ENCODE assay signal across 23 mouse cellular contexts in genomic region chr4:45275770-45276169, GRCm38 (mm10). TPM values are rescaled to one million over a fixed set of nuclear protein-coding genes. Genes with fewer than 3 reads are reported as not detected.
DNase-seq lines count a peak whose midpoint lies in the region; ATAC-seq and TF ChIP-seq lines count a peak whose summit lies in the region.
"Had no signal": no experiment of that assay in that cellular context is flagged by ENCODE, and none has a peak within 500 bp of the region (broad histone marks: within the 10 kb centered on the region; RNA-seq: fewer than 3 reads in every experiment).

No protein-coding gene starts in this region.

- TF ChIP-seq CTCF in kidney, postnatal 0 days (IDR thresholded peaks at IDR 0.05; ENCODE audit: low read depth) = no peak
- no peak for TF ChIP-seq CTCF in C2C12 (IDR thresholded peaks at IDR 0.05; ENCODE audit: control insufficient read depth, insufficient read depth, insufficient read length)
- no peak for TF ChIP-seq CTCF in CH12.LX (conservative IDR thresholded peaks at IDR 0.05 in 1 of 2, IDR thresholded peaks at IDR 0.05 in 1 of 2; ENCODE audit: low read depth in 2 of 2, low read length in 2 of 2)

- no peaks in the 10 kb centered on the region for H3K36me3 ChIP-seq in kidney, postnatal 0 days (ENCODE audit: insufficient read depth, low read length)
- H3K36me3 ChIP-seq in C2C12 (ENCODE audit: control insufficient read depth, insufficient read depth) = no peaks in the 10 kb centered on the region
- no peaks in the 10 kb centered on the region for H3K36me3 ChIP-seq in CH12.LX (replicated peaks in 1 of 2; ENCODE audit: control insufficient read depth in 1 of 2, insufficient read depth in 1 of 2, low read length in 1 of 2)
- H3K36me3 ChIP-seq in myocyte (ENCODE audit: control insufficient read depth, insufficient read depth) = peaks cover 14% of the 10 kb centered on the region
- H3K36me3 ChIP-seq: embryonic facial prominence, embryonic 12.5 days; forebrain, embryonic 10.5 days; hindbrain, embryonic 12.5 days; intestine, embryonic 15.5 days had no signal

- H3K4me1 ChIP-seq in kidney, postnatal 0 days (replicated peaks; ENCODE audit: insufficient read depth, low read length) = no peaks in the 10 kb centered on the region
- H3K4me1 ChIP-seq in CH12.LX (ENCODE audit: control insufficient read depth in 1 of 2, insufficient read depth in 2 of 2) = peaks cover 2 to 13% of the 10 kb centered on the region in 2 experiments; a peak in 2 of 4 replicates

- peak; percentile 8 for DNase-seq in kidney, postnatal 0 days (ENCODE audit: low spot score)
- DNase-seq in kidney, adult 11 months = no peak
- peak; percentile 42 for DNase-seq in CH12.LX (ENCODE audit: extremely low read depth)
- DNase-seq in frontal cortex, postnatal 14 days (ENCODE audit: low spot score in 2 of 2) = no peak
- DNase-seq: adrenal gland, postnatal 10 days; adrenal gland, postnatal 36 days; cerebellum, adult 18-20 months; cerebellum, adult 9-10 months; cerebellum, postnatal 14 days; gastrocnemius, postnatal 25 days; heart, adult 2 months had no signal

- TF ChIP-seq POLR2A in CH12.LX (IDR thresholded peaks at IDR 0.05; ENCODE audit: low read depth, low read length) (no peak), myocyte (IDR thresholded peaks at IDR 0.05; ENCODE audit: insufficient read length, low read depth) (no peak)

- no peak overlapping the region for H3K4me2 ChIP-seq in kidney, postnatal 0 days (ENCODE audit: low read length)
- H3K4me2 ChIP-seq in CH12.LX (ENCODE audit: insufficient read depth, low read depth, poor library complexity, severe bottlenecking) = no peak overlapping the region
- peak overlapping the region; percentile 40 for H3K4me2 ChIP-seq in myocyte (ENCODE audit: low read depth)
- H3K4me2 ChIP-seq: embryonic facial prominence, embryonic 12.5 days; forebrain, embryonic 13.5 days; heart, embryonic 11.5 days; hindbrain, embryonic 12.5 days; intestine, embryonic 15.5 days had no signal

- H3K9ac ChIP-seq in kidney, postnatal 0 days (ENCODE audit: low read depth, low read length) = no peak overlapping the region
- no peak overlapping the region for H3K9ac ChIP-seq in CH12.LX (ENCODE audit: insufficient read depth, low read depth)
- H3K9ac ChIP-seq: embryonic facial prominence, embryonic 12.5 days; forebrain, embryonic 13.5 days; hindbrain, embryonic 12.5 days; intestine, embryonic 15.5 days had no signal

- no peaks in the 10 kb centered on the region for H3K9me3 ChIP-seq in kidney, postnatal 0 days (replicated peaks; ENCODE audit: low read length)
- no peaks in the 10 kb centered on the region for H3K9me3 ChIP-seq in CH12.LX (replicated peaks; ENCODE audit: low read length)
- H3K9me3 ChIP-seq: embryonic facial prominence, embryonic 12.5 days; forebrain, embryonic 10.5 days; forebrain, embryonic 13.5 days; G1E; hindbrain, embryonic 12.5 days; intestine, embryonic 15.5 days had no signal

- TF ChIP-seq RAD21 in CH12.LX (IDR thresholded peaks at IDR 0.05; ENCODE audit: low read depth, low read length) = no peak

- dilution Hi-C loops in CH12.LX (cut with MboI; ENCODE audit: extremely low pct_ligation_motif_present, extremely low pct_unique_long_range_greater_than_20kb, low sequenced_read_pairs) = no loop called here

- no peak overlapping the region for H3K4me3 ChIP-seq in kidney, postnatal 0 days (replicated peaks; ENCODE audit: low read depth, low read length)
- H3K4me3 ChIP-seq in C2C12 (ENCODE audit: insufficient read depth, poor library complexity, severe bottlenecking) (no peak overlapping the region), CH12.LX (replicated peaks in 1 of 3; ENCODE audit: low read depth in 2 of 3, low read length in 2 of 3, poor library complexity in 1 of 3) (no peak overlapping the region), myocyte (no peak overlapping the region)
- H3K4me3 ChIP-seq: embryonic facial prominence, embryonic 12.5 days; forebrain, embryonic 10.5 days; forebrain, embryonic 13.5 days; heart, adult 2 months; hindbrain, embryonic 12.5 days; intestine, embryonic 15.5 days had no signal

- H3ac ChIP-seq in C2C12 (ENCODE audit: control insufficient read depth, insufficient read length, low read depth) = no peak overlapping the region
- H3ac ChIP-seq in myocyte (ENCODE audit: control insufficient read depth, insufficient read length) = no peak overlapping the region

- H3K27me3 ChIP-seq in kidney, postnatal 0 days (ENCODE audit: insufficient read depth, low read length) = no peaks in the 10 kb centered on the region
- H3K27me3 ChIP-seq in C2C12 (ENCODE audit: control insufficient read depth, insufficient read depth, insufficient read length) = no peaks in the 10 kb centered on the region
- peaks cover 4% of the 10 kb centered on the region for H3K27me3 ChIP-seq in CH12.LX (replicated peaks)
- no peaks in the 10 kb centered on the region for H3K27me3 ChIP-seq in myocyte (ENCODE audit: control insufficient read depth, insufficient read depth, insufficient read length)
- H3K27me3 ChIP-seq: embryonic facial prominence, embryonic 12.5 days; hindbrain, embryonic 12.5 days; intestine, embryonic 15.5 days; Patski had no signal

- TF ChIP-seq EP300 in CH12.LX (IDR thresholded peaks at IDR 0.05; ENCODE audit: low read length) = peak; percentile 29

- WGBS in kidney, postnatal 0 days = 53% methylated on average over 8 of the region's 8 CpGs

- H3K79me3 ChIP-seq in C2C12 (ENCODE audit: low read depth) = no peaks in the 10 kb centered on the region

- H3K27ac ChIP-seq in kidney, postnatal 0 days = no peak overlapping the region
- no peak overlapping the region for H3K27ac ChIP-seq in CH12.LX (ENCODE audit: insufficient read depth, low read depth)
- H3K27ac ChIP-seq: embryonic facial prominence, embryonic 12.5 days; forebrain, embryonic 10.5 days; forebrain, embryonic 13.5 days; heart, adult 2 months; hindbrain, embryonic 12.5 days; intestine, embryonic 15.5 days had no signal

- H3K79me2 ChIP-seq in C2C12 (ENCODE audit: control insufficient read depth, insufficient read depth) (no peaks in the 10 kb centered on the region), CH12.LX (replicated peaks; ENCODE audit: control insufficient read depth, extremely low read depth, insufficient read depth, poor library complexity, severe bottlenecking) (no peaks in the 10 kb centered on the region), myocyte (ENCODE audit: control insufficient read depth, insufficient read depth) (no peaks in the 10 kb centered on the region)

- no peak for ATAC-seq in kidney, postnatal 0 days (replicated peaks; ENCODE audit: low FRiP score, low read depth)
- ATAC-seq: forebrain, embryonic 13.5 days; forebrain, embryonic 16.5 days; hindbrain, embryonic 16.5 days; intestine, embryonic 15.5 days; Patski had no signal

- in situ Hi-C loops in CH12.LX (cut with MboI; ENCODE audit: low pct_ligation_motif_present, low pct_unique_long_range_greater_than_20kb, low sequenced_read_pairs) = loop anchor here (5.0 to 25.0 kb wide), 2 partner anchors 168 to 512 kb away; partner anchors contain the start of genes Aldh1b1 and Tomm5

TF ChIP-seq in C2C12, 6 proteins besides CTCF, POLR2A, EP300 and RAD21:
- no peak for TF ChIP-seq CEBPB (IDR thresholded peaks at IDR 0.05; ENCODE audit: low read depth)
- TF ChIP-seq FOSL1 (IDR thresholded peaks at IDR 0.05; ENCODE audit: insufficient read depth, low read length, poor library complexity, severe bottlenecking) = no peak
- TF ChIP-seq USF1 (IDR thresholded peaks at IDR 0.05; ENCODE audit: low read depth) = no peak
- no peak for TF ChIP-seq MYOG (IDR thresholded peaks at IDR 0.05; ENCODE audit: control insufficient read depth, extremely low read depth, insufficient read length)
- no peak for TF ChIP-seq MAX (IDR thresholded peaks at IDR 0.05)
- peak; percentile 84 for TF ChIP-seq MYOD1 (IDR thresholded peaks at IDR 0.05; ENCODE audit: control insufficient read depth, insufficient read length, low read depth)

TF ChIP-seq in CH12.LX, 34 proteins besides CTCF, POLR2A, EP300 and RAD21 (continues in another document):
- TF ChIP-seq ELF1 (IDR thresholded peaks at IDR 0.05; ENCODE audit: low read depth, low read length) (no peak), SIN3A (IDR thresholded peaks at IDR 0.05; ENCODE audit: low read length) (peak; percentile 25; the same call in 1 of the 2 replicates), ZKSCAN1 (IDR thresholded peaks at IDR 0.05; ENCODE audit: borderline replicate concordance, low read depth, low read length) (no peak), USF1 (IDR thresholded peaks at IDR 0.05; ENCODE audit: low read depth, low read length) (no peak), ETS1 (conservative IDR thresholded peaks at IDR 0.05; ENCODE audit: low read depth, low read length) (peak; percentile 76), POLR2AphosphoS2 (IDR thresholded peaks at IDR 0.05; ENCODE audit: low read depth, low read length) (no peak), PAX5 (IDR thresholded peaks at IDR 0.05; ENCODE audit: low read length) (no peak), TBP (conservative IDR thresholded peaks at IDR 0.05; ENCODE audit: low read depth, low read length) (no peak), TCF12 (IDR thresholded peaks at IDR 0.05; ENCODE audit: low read depth, low read length) (peak; percentile 63; the same call in 1 of the 2 replicates), NELFE (IDR thresholded peaks at IDR 0.05; ENCODE audit: low read depth, low read length) (no peak)

TF ChIP-seq in myocyte, 11 proteins besides CTCF, POLR2A, EP300 and RAD21:
- TF ChIP-seq E2F4 (IDR thresholded peaks at IDR 0.05; ENCODE audit: insufficient read depth) = no peak
- peak; percentile 94 to 98 (median 98) for TF ChIP-seq MYOG (IDR thresholded peaks at IDR 0.05; ENCODE audit: control insufficient read depth in 1 of 3, insufficient read depth in 1 of 3, insufficient read length in 2 of 3, low read depth in 2 of 3)
- peak; percentile 95 for TF ChIP-seq TCF3 (IDR thresholded peaks at IDR 0.05; ENCODE audit: insufficient read length, low read depth)
- peak; percentile 83 to 99 (median 99) for TF ChIP-seq MYOD1 (IDR thresholded peaks at IDR 0.05; ENCODE audit: control insufficient read depth in 1 of 3, insufficient read length in 2 of 3, low read depth in 2 of 3)
- TF ChIP-seq TCF12 (IDR thresholded peaks at IDR 0.05; ENCODE audit: insufficient read depth, poor library complexity, severe bottlenecking) = peak; percentile 98

RNA-seq across cellular contexts. Expression of gene Trmt10b, which starts 21.2 kb away (rescaled TPM):
- polyA plus RNA-seq in kidney, postnatal 0 days (2015; fragmentation: Nextera tagmentation; extraction: Ambion mirVana) = 18.7 and 19.4 TPM in 2 replicates
- polyA plus RNA-seq in C2C12 (2012; fragmentation: generic; extraction: Trizol) (4.1 TPM), CH12.LX (2012; ENCODE audit: insufficient read length, low read depth) (13.4 and 20.5 TPM in 2 replicates), myocyte (2012; fragmentation: generic; extraction: Trizol) (4.4 TPM)
- total RNA-seq in CH12.LX (2012; rRNA removed) (6.2 and 7.6 TPM in 2 replicates), CH12.LX (2014; rRNA removed) (9.5 and 11.5 TPM in 2 replicates)

Comparison
In these comparisons a context has a peak if more than half of its experiments do, and no peak if none do; other contexts are left out.
1. DNase-seq: peak in kidney, postnatal 0 days (single experiment) and CH12.LX (single experiment); none in kidney, adult 11 months (single experiment) and frontal cortex, postnatal 14 days (0 of 2).